Mouse (Mus musculus) lung, adult 2 months (tissue): ENCODE data around the gene Celf2. TPM values are rescaled to one million over a fixed set of nuclear protein-coding genes. Genes with fewer than 3 reads are reported as not detected.

ENCODE experiments used
- DNase-seq: peaks from one replicate; pipeline ENCODE4 v3.0.0; 2022
- H3K4me1 ChIP-seq: fragments of 200-500 bp; 2 replicates; pipeline ENCODE4 v1.6.1; 2011; ENCODE audit warnings: low read length; ENCODE audit not compliant: control insufficient read depth, insufficient read depth
- H3K4me3 ChIP-seq: fragments of 200-500 bp; replicated peaks from 2 replicates; pipeline ENCODE3; 2011; ENCODE audit warnings: low read depth, mild to moderate bottlenecking, control low read depth, low read length; ENCODE audit errors: extremely low read depth
- CTCF ChIP-seq: fragments of 200-500 bp; IDR thresholded peaks from 2 replicates; pipeline ENCODE4 v1.5.1; 2011; ENCODE audit warnings: mild to moderate bottlenecking, low read length, control low read depth; ENCODE audit not compliant: insufficient read depth
- POLR2A ChIP-seq: fragments of 200-500 bp; IDR thresholded peaks from 2 replicates; pipeline ENCODE4 v1.6.1; 2011; ENCODE audit warnings: low read depth, mild to moderate bottlenecking, control low read depth, low read length, borderline replicate concordance; ENCODE audit errors: extremely low read depth
- WGBS: fragments of 180-500 bp; shearing (Covaris S2); methylation state at CpG from one replicate; pipeline ENCODE4 v1.1.7; 2018; 5-methylcytosine and 5-hydroxymethylcytosine counted together
- polyA plus RNA-seq: library from polyadenylated mRNA; depleted of rRNA; stranded (reverse); fragments of >200 nt; gene quantifications from 2 replicates; pipeline ENCODE4 v1.2.3, GENCODE M21; 2012

Celf2 gene
- polyA plus RNA-seq, 1 experiment = 43.4 TPM

- no peak for DNase-seq
- TF ChIP-seq CTCF (no peak), POLR2A (no peak)
- no peaks in the 10 kb centered on the region for H3K4me1 ChIP-seq
- no peak overlapping the region for H3K4me3 ChIP-seq
- WGBS = 62% methylated on average over 3 of the region's 3 CpGs
These were observed 284.9 kb downstream of the Celf2 start for GRCm38 (mm10) chr2:7224346-7225071.

GRCm38 (mm10) chr2:7223538-7223937, 285.8 kb downstream of the Celf2 start:
- WGBS = 49% methylated on average over 2 of the region's 2 CpGs
- no peak overlapping the region for H3K4me3 ChIP-seq

GRCm38 (mm10) chr2:7222886-7223285, 286.5 kb downstream of the Celf2 start:
- TF ChIP-seq CTCF (no peak), POLR2A (no peak)
- Histone ChIP-seq H3K4me3 (no peak overlapping the region), H3K4me1 (no peaks in the 10 kb centered on the region)
- DNase-seq = no peak
- WGBS = 82% methylated on average over 6 of the region's 6 CpGs

More at GRCm38 (mm10) chr2:7223538-7223937, 285.8 kb downstream of the Celf2 start:
- H3K4me1 ChIP-seq = no peaks in the 10 kb centered on the region
- TF ChIP-seq CTCF = no peak
- TF ChIP-seq POLR2A = no peak
- DNase-seq = no peak

GRCm38 (mm10) chr2:7221856-7222255, 287.5 kb downstream of the Celf2 start:
- no peak for DNase-seq
- Histone ChIP-seq H3K4me1 (no peaks in the 10 kb centered on the region), H3K4me3 (no peak overlapping the region)
- 72% methylated on average over 1 of the region's 1 CpGs for whole genome bisulfite sequencing
- no peak for TF ChIP-seq CTCF
- TF ChIP-seq POLR2A = no peak

- 90% methylated on average over 2 of the region's 2 CpGs for WGBS
- TF ChIP-seq CTCF = no peak
- TF ChIP-seq POLR2A = no peak
- H3K4me1 ChIP-seq = no peaks in the 10 kb centered on the region
These were observed 291.3 kb downstream of the Celf2 start for GRCm38 (mm10) chr2:7218101-7218500.

GRCm38 (mm10) chr2:7207691-7208504, 301.5 kb downstream of the Celf2 start:
- H3K4me1 ChIP-seq = no peaks in the 10 kb centered on the region
- H3K4me3 ChIP-seq = no peak overlapping the region
- 59% methylated on average over 15 of the region's 15 CpGs for WGBS
- TF ChIP-seq POLR2A (no peak), CTCF (no peak)
- no peak for DNase-seq

More at GRCm38 (mm10) chr2:7218101-7218500, 291.3 kb downstream of the Celf2 start:
- no peak overlapping the region for H3K4me3 ChIP-seq
- no peak for DNase-seq

- WGBS = 81% methylated on average over 2 of the region's 2 CpGs
- no peak for DNase-seq
These were observed 315.9 kb downstream of the Celf2 start for GRCm38 (mm10) chr2:7193413-7193812.

GRCm38 (mm10) chr2:7179186-7179585, 330.2 kb downstream of the Celf2 start:
- 64% methylated on average over 1 of the region's 1 CpGs for WGBS
- TF ChIP-seq CTCF (no peak), POLR2A (no peak)
- H3K4me1 ChIP-seq = no peaks in the 10 kb centered on the region
- no peak overlapping the region for H3K4me3 ChIP-seq
- no peak for DNase-seq

More at GRCm38 (mm10) chr2:7193413-7193812, 315.9 kb downstream of the Celf2 start:
- TF ChIP-seq CTCF = no peak
- TF ChIP-seq POLR2A = no peak
- no peaks in the 10 kb centered on the region for H3K4me1 ChIP-seq
- H3K4me3 ChIP-seq = no peak overlapping the region

GRCm38 (mm10) chr2:7173271-7174064, 335.9 kb downstream of the Celf2 start:
- DNase-seq = no peak
- Histone ChIP-seq H3K4me3 (no peak overlapping the region), H3K4me1 (no peaks in the 10 kb centered on the region)
- WGBS = 89% methylated on average over 11 of the region's 11 CpGs
- TF ChIP-seq POLR2A (no peak), CTCF (no peak)
